Mouse (Mus musculus) neural tube, embryonic 10.5 days (tissue): Measurements from ENCODE around the gene Adam1a.

Experiments used
- DNase-seq: peaks from one replicate; pipeline ENCODE4 v3.0.0-alpha.2; 2017; ENCODE audit warnings: low spot score; ENCODE audit errors: extremely low spot score

Gene Adam1a

DNA sequence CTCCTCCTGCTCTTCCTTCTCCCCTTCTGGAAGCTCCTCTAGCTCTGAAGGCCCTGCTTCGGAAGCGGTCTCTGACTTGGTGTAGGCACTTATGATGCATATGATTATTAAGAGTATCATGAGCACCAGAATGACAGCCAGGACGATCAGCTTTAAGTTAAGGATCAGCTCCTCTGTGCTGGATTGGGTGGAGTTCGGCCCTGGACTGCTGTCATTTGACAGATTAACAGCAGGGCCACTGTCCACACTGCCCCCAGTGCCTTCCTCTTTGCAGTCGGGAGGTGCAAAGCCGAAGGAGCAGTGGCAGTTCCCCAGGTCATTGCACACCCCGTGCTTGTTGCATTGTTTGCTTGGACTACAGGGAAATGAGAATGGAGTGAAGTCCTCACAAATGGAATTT is 44.6 kb downstream of the Adam1a start:
- no peak for DNase-seq

DNA sequence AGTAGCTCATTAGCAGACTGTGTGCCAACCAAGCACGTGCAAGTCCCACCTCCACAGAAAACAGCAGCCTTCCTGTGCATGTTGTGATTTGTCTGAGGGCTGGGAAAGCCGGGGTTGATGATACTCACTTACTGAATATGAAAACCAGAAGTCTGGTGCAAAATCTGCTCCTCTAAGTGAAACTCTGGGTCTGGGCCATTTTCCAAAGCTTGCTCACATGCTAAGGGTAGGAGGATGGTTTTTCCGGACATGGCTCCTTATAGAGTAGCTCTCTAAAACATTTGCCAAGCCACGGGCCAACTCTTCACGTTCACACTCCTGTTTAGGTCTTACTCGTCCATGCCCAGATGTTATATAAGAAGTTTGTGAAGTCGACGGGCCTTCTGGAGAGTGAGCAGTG is 52.0 kb downstream of the Adam1a start:
- DNase-seq = no peak

DNA sequence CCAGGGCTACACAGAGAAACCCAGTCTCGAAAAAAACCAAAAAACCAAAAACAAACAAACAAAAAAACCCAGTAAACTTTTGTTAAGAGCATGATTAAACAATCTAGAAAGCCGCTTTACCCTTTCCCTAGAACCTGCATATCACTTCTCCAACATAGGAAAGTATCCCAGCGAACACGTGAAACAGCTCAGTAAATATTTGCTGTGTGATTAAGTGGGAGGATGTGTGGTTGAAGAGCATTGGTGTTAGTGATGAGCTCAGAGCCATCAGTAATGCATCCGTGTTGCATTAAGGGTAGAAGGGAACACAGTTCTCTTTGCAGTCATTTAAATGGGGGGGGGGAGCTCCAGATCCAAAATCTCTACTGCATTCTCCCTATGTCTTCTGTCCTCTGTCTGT is 60.5 kb downstream of the Adam1a start:
- DNase-seq = no peak

DNA sequence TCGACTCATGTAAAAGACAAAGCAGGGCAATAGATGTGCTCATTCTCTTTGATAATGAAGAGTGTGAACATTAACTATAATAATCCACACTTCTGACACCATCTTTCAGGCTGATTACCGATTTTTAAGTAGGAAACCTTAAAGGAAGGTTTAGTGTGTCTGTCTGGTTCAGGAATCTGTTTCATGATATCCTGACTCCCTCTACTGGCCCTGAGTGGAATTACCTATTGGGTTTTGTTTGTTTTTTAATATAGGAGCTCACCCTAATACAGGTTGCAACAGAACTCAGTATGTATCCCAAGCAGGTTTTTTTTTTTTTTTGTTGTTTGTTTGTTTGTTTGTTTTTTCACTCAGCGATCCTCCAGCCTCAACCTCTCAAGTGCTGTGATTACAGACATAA is 67.6 kb downstream of the Adam1a start:
- DNase-seq = no peak

DNA sequence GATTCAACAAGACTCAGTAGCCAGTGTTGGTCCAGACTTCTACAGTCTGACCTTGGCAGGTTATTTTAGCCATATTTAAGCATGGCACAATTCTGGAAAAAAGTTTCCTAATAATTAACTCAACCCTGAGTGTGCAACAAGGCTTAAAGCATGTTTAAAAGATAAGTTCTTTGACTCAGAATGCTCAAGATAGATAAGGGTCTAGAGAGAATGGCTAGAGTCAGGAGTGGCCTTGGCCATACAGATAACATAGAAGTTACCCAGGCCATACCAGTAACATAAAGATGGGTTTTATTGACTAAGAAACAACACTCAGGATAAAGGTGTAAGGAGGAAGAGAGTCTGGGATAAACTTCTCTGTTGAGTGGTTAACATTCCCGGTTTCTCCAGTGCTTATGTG is 69.2 kb downstream of the Adam1a start:
- DNase-seq = no peak

DNA sequence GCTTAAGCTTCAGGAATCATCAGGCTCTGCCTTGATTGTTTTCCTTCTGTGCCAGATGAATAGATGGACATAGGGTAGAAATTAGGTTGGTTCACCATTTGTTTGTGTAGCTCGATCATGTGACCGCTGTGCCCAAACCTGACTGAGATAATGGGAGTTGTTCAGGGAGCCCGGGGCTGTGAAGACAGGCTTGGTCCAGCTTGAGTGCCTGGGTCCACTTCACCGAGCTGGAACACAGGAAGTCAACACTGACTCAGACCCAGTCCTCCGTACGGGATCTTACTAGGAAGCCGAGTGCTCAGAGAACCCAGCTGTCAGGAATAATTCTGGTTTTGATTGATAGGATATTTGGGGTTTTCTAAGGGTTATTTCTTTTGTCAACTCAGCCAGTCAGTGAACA is 70.7 kb downstream of the Adam1a start:
- DNase-seq = no peak

DNA sequence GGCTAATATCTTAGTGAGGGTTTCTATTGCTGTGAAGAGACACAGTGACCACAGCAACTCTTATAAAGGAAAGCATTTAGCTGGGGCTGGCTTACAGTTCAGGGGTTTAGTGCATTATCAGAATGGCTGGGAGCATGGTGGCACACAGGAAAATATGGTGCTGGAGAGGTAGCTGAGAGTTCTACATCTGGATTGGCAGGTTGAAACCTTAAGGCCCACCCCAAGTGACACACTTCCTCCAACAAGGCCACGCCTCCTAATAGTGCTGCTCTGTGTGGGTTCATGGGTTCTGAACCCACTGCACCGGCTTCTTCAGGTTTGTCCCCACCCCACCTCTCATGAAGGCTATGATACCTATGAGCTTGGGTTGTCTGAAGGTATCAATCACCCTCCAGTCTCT is 72.9 kb downstream of the Adam1a start:
- no peak for DNase-seq

DNA sequence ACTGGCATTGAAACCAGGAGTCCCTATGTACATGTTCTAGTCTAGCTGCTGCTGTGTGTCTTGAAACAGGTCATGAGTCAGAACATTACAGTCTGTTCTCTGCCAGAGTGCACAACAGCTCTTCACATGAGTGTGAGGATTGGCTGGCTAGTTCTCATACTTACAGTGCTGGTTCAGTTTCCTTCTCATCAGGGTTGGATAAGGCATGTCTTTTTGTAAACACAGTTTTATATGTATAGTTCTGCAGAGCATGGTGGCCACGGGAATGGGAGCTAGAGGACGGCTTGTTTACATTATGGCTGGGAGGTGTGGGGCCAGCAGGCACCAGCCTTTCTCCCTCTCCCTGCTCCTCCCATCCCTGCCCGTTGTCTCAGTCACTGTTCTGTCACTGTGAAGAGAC is 75.7 kb downstream of the Adam1a start:
- no peak for DNase-seq
